In genomic region chr3:67954459-67955065, GRCm38 (mm10) we compare ENCODE assay signal across 9 mouse cellular contexts.
DNase-seq lines count a peak whose midpoint lies in the region; ATAC-seq lines count a peak whose summit lies in the region.
"Had no signal": no experiment of that assay in that cellular context is flagged by ENCODE, and none has a peak within 500 bp of the region (broad histone marks: within the 10 kb centered on the region; RNA-seq: fewer than 3 reads in every experiment).

No protein-coding gene starts in this region.

- peak; percentile 79 for ATAC-seq in midbrain, embryonic 12.5 days (ENCODE audit: low FRiP score, low read depth)
- no peak; the same call in 1 of the 2 replicates for ATAC-seq in heart, embryonic 11.5 days (replicated peaks; ENCODE audit: insufficient number of reproducible peaks, low FRiP score, low TSS enrichment)
- ATAC-seq: liver, postnatal 0 days had no signal

- H3K27ac ChIP-seq in midbrain, embryonic 12.5 days (replicated peaks) = 0 out of 2 replicates have a peak overlapping the region, but pooled peaks have one; percentile 35
- H3K27ac ChIP-seq in heart, embryonic 11.5 days (ENCODE audit: low read depth, low read length) = no peak overlapping the region

- H3K4me1 ChIP-seq in midbrain, embryonic 12.5 days = peaks cover 32% of the 10 kb centered on the region
- peaks cover 3% of the 10 kb centered on the region; the same call in 1 of the 2 replicates for H3K4me1 ChIP-seq in heart, embryonic 11.5 days (ENCODE audit: control insufficient read depth, insufficient read depth, low read length)

- no peaks in the 10 kb centered on the region for H3K9me3 ChIP-seq in midbrain, embryonic 12.5 days
- no peaks in the 10 kb centered on the region for H3K9me3 ChIP-seq in heart, embryonic 11.5 days (replicated peaks; ENCODE audit: control insufficient read depth, low read length)

- no peak overlapping the region for H3K4me2 ChIP-seq in midbrain, embryonic 12.5 days (replicated peaks)
- no peak overlapping the region for H3K4me2 ChIP-seq in heart, embryonic 11.5 days

- H3K4me3 ChIP-seq in midbrain, embryonic 12.5 days = no peak overlapping the region
- no peak overlapping the region for H3K4me3 ChIP-seq in heart, embryonic 11.5 days (ENCODE audit: low read depth, low read length)

- H3K27me3 ChIP-seq in midbrain, embryonic 12.5 days = peaks cover 38% of the 10 kb centered on the region
- H3K27me3 ChIP-seq in heart, embryonic 11.5 days (ENCODE audit: control insufficient read depth, insufficient read depth, low read length) = no peaks in the 10 kb centered on the region

- H3K36me3 ChIP-seq in midbrain, embryonic 12.5 days = no peaks in the 10 kb centered on the region
- no peaks in the 10 kb centered on the region for H3K36me3 ChIP-seq in heart, embryonic 11.5 days (ENCODE audit: control insufficient read depth, insufficient read depth, low read length)

- peak; percentile 16 to 22 for DNase-seq in cerebellum, postnatal 10 days
- no peak for DNase-seq in cerebellum, adult 9-11 months
- peak; percentile 43 for DNase-seq in Muller cell, postnatal 12 days (ENCODE audit: inconsistent ontology term)
- peak; percentile 11 to 72 for DNase-seq in frontal cortex, adult 2 months (ENCODE audit: extremely low spot score in 1 of 2, low spot score in 1 of 2)
- no peak for DNase-seq in cerebellum, postnatal 36 days
- no peak for DNase-seq in retina, postnatal 1 day
- DNase-seq: liver, postnatal 0 days had no signal

- 23% methylated on average over 5 of the region's 5 CpGs for WGBS in midbrain, embryonic 12.5 days
- 43% methylated on average over 5 of the region's 5 CpGs for WGBS in heart, embryonic 11.5 days (ENCODE audit: insufficient replicate concordance)

- no peak overlapping the region for H3K9ac ChIP-seq in midbrain, embryonic 12.5 days (replicated peaks)
- H3K9ac ChIP-seq in heart, embryonic 11.5 days (ENCODE audit: low read depth, low read length) = no peak overlapping the region
- H3K9ac ChIP-seq: liver, postnatal 0 days had no signal

Comparison
In these comparisons a context has a peak if more than half of its experiments do, and no peak if none do; other contexts are left out.
1. DNase-seq: peak in cerebellum, postnatal 10 days (2 of 2), Muller cell, postnatal 12 days (single experiment) and frontal cortex, adult 2 months (2 of 2); none in cerebellum, adult 9-11 months (single experiment), cerebellum, postnatal 36 days (0 of 2) and retina, postnatal 1 day (single experiment).